Comparison of ENCODE assay signal across 21 mouse cellular contexts in the genomic region with DNA sequence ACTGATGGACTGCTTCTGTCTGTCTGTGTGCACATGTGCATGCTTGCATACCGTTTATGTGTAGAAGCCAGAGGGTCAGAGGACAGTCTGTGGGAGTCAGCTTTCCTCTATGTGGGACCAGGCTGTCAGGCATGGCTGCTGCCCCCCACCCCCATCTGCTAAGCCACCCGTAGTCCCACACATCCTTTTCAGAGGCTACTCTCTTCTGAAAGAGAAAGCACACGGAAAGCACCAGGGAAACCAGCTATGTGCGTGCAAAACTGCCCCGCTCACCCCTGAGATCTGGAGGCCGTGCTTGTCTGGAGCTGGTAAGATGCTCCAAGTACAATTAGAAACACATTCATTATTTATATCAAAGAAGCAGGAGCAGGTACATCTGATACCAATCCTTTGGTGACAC.
"Had no signal": no experiment of that assay in that cellular context is flagged by ENCODE, and none has a peak within 500 bp of the region (broad histone marks: within the 10 kb centered on the region; RNA-seq: fewer than 3 reads in every experiment).

No protein-coding gene starts in this region.

- H3K4me3 ChIP-seq: gastrocnemius, adult 2 months; intestine, embryonic 15.5 days; left cerebral cortex, adult 2 months; limb, embryonic 10.5 days; limb, embryonic 12.5 days; liver, embryonic 13.5 days had no signal

- H3K9ac ChIP-seq: hindbrain, embryonic 14.5 days; intestine, embryonic 15.5 days; limb, embryonic 12.5 days; liver, embryonic 13.5 days had no signal

- H3K4me2 ChIP-seq: heart, embryonic 11.5 days; hindbrain, embryonic 14.5 days; intestine, embryonic 15.5 days; limb, embryonic 12.5 days; liver, embryonic 11.5 days; liver, embryonic 13.5 days had no signal

- H3K36me3 ChIP-seq: intestine, embryonic 15.5 days; limb, embryonic 10.5 days; limb, embryonic 12.5 days; liver, embryonic 13.5 days had no signal

- ATAC-seq: hindbrain, embryonic 16.5 days; inflammation-experienced regulatory T-cells, adult 6 months had no signal

- DNase-seq: gastrocnemius, adult 2 months; gastrocnemius, postnatal 10 days; gastrocnemius, postnatal 25 days; heart, adult 18-20 months; heart, postnatal 10 days; heart, postnatal 4 days; kidney, adult 18-20 months; kidney, adult 8-10 months; kidney, postnatal 10 days; kidney, postnatal 25 days; liver; liver, embryonic 13.5 days had no signal

- H3K9me3 ChIP-seq: intestine, embryonic 15.5 days; limb, embryonic 10.5 days; limb, embryonic 12.5 days; liver, embryonic 13.5 days had no signal

- H3K27me3 ChIP-seq: intestine, embryonic 15.5 days; limb, embryonic 12.5 days; liver, embryonic 13.5 days had no signal

- H3K4me1 ChIP-seq: liver, embryonic 13.5 days had no signal

- H3K27ac ChIP-seq: gastrocnemius, adult 2 months; hindbrain, embryonic 14.5 days; left cerebral cortex, adult 2 months; limb, embryonic 10.5 days; limb, embryonic 12.5 days; liver, embryonic 13.5 days had no signal
